Mouse (Mus musculus) bone marrow, adult 2 months (tissue): ENCODE measurements at regions not wholly inside any gene's neighbourhood (a gene's known extent, or its start where the extent isn't known, plus 50 kb on each side); places are given as distances from the start of the nearest gene placed in this dataset.

Source experiments
- H3K27ac ChIP-seq: fragments of 200-500 bp; 2 replicates; pipeline ENCODE4 v1.5.1; 2012; ENCODE audit warnings: low read depth, mild to moderate bottlenecking, control low read depth, inconsistent platforms, low read length; ENCODE audit not compliant: control insufficient read depth, poor library complexity, insufficient read depth
- H3K4me1 ChIP-seq: fragments of 200-500 bp; 2 replicates; pipeline ENCODE4 v1.6.1; 2011; ENCODE audit warnings: low read length; ENCODE audit not compliant: control insufficient read depth, insufficient read depth
- H3K4me3 ChIP-seq: fragments of 200-500 bp; replicated peaks from 2 replicates; pipeline ENCODE3; 2011; ENCODE audit warnings: mild to moderate bottlenecking, low read depth, low read length, control low read depth; ENCODE audit not compliant: control insufficient read depth
- CTCF ChIP-seq: fragments of 200-500 bp; IDR thresholded peaks from 2 replicates; pipeline ENCODE4 v1.5.1; 2011; ENCODE audit warnings: low read length, control low read depth; ENCODE audit not compliant: control insufficient read depth, insufficient read depth
- POLR2A ChIP-seq: fragments of 200-500 bp; IDR thresholded peaks from 2 replicates; pipeline ENCODE4 v1.6.1; 2011; ENCODE audit warnings: low read depth, mild to moderate bottlenecking, control low read depth, low read length, borderline replicate concordance; ENCODE audit not compliant: control insufficient read depth
- WGBS: fragments of 180-500 bp; shearing (Covaris S2); methylation state at CpG from one replicate; pipeline ENCODE4 v1.1.7; 2018; 5-methylcytosine and 5-hydroxymethylcytosine counted together

DNA sequence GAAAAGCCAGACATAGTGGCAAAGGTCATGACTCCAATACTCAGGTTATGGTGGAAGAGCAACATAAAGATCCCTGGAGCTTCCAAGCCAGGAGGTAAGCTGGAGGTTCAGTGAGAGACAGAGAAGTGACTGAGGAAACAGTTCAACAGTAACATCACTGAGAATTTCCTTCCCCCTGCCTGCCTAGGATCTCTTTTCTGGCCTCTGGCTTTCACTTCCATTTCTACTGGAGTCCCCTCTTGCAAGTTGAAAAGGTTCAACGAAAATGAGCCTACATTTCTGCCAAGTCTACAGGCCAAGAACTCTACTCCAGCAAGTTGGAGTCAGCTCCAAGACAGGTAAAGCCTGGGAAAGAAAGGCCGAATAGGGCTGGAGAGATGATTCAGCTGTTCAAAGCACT is 293.0 kb downstream of the Epha4 start:
- 53% methylated on average over 2 of the region's 2 CpGs for WGBS

GRCm38 (mm10) chr1:77226546-77226945 is 288.3 kb downstream of the Epha4 start:
- TF ChIP-seq CTCF (no peak), POLR2A (no peak)
- Histone ChIP-seq H3K4me3 (no peak overlapping the region), H3K27ac (no peak overlapping the region), H3K4me1 (no peaks in the 10 kb centered on the region)
- WGBS: 60% methylated on average over 4 of the region's 4 CpGs

More for the DNA sequence above, 293.0 kb downstream of the Epha4 start:
- Histone ChIP-seq H3K4me3 (no peak overlapping the region), H3K4me1 (no peaks in the 10 kb centered on the region), H3K27ac (no peak overlapping the region)
- TF ChIP-seq POLR2A (no peak), CTCF (no peak)

- Histone ChIP-seq H3K27ac (no peak overlapping the region), H3K4me1 (no peaks in the 10 kb centered on the region), H3K4me3 (no peak overlapping the region)
- 13% methylated on average over 12 of the region's 12 CpGs for WGBS
- no peak for TF ChIP-seq POLR2A
- TF ChIP-seq CTCF: no peak
Measured at GRCm38 (mm10) chr1:77226991-77227515, 287.8 kb downstream of the Epha4 start.

DNA sequence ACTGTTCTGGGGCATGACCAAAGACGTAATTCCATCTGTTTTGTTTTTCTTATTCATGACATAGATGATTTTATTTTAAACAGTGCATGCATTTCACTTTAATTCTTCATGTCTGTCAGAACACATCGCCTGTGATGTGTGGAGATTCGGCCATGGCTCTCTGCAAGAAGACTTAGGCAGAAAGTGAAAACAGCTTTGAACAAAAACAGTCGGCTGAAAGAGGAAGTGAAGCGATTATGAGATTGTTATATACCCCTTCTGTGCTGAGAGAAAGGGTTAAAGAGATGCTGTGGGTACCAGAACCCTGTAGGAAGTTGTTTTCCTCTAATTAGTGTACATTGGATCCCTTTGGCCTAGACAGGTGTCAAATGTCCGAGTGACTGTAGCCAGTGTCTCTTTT is 287.1 kb downstream of the Epha4 start:
- no peaks in the 10 kb centered on the region for H3K4me1 ChIP-seq
- TF ChIP-seq CTCF (no peak), POLR2A (no peak)
- no peak overlapping the region for H3K27ac ChIP-seq
- no peak overlapping the region for H3K4me3 ChIP-seq
- 13% methylated on average over 6 of the region's 6 CpGs for WGBS

GRCm38 (mm10) chr1:77229561-77229960 is 285.3 kb downstream of the Epha4 start:
- no peak overlapping the region for H3K27ac ChIP-seq
- no peak overlapping the region for H3K4me3 ChIP-seq

GRCm38 (mm10) chr1:77233010-77233409 is 281.9 kb downstream of the Epha4 start:
- WGBS: 81% methylated on average over 4 of the region's 4 CpGs
- Histone ChIP-seq H3K27ac (no peak overlapping the region), H3K4me3 (no peak overlapping the region), H3K4me1 (no peaks in the 10 kb centered on the region)
- TF ChIP-seq CTCF: no peak
- no peak for TF ChIP-seq POLR2A

More at GRCm38 (mm10) chr1:77229561-77229960, 285.3 kb downstream of the Epha4 start:
- no peak for TF ChIP-seq POLR2A
- TF ChIP-seq CTCF: no peak
- H3K4me1 ChIP-seq: no peaks in the 10 kb centered on the region
- WGBS: 78% methylated on average over 4 of the region's 4 CpGs

DNA sequence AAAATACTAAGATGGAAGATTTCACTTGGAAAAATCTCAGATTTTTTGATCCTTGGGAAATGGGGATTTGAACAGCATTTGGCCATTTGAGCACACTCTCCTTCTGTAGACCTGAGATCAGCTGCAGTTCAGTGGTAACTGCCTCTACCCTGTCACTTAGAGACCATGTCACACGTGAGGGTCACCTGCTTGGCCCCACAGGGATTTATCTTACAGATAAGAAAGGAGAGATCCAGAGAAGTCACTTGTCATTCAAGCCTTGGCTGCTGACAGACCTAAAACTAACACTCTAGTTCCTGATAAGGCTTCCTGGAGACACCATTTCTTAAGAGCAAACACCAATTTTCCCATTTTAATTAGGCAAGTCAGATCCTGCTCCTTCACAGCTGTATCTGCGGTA is 270.2 kb downstream of the Epha4 start:
- 64% methylated on average over 2 of the region's 2 CpGs for WGBS
- Histone ChIP-seq H3K4me3 (no peak overlapping the region), H3K4me1 (no peaks in the 10 kb centered on the region), H3K27ac (no peak overlapping the region)
- TF ChIP-seq POLR2A: no peak
- TF ChIP-seq CTCF: no peak

GRCm38 (mm10) chr1:77246047-77246446 is 268.8 kb downstream of the Epha4 start:
- H3K27ac ChIP-seq: no peak overlapping the region
- H3K4me1 ChIP-seq: no peaks in the 10 kb centered on the region
- TF ChIP-seq CTCF (no peak), POLR2A (no peak)
- no peak overlapping the region for H3K4me3 ChIP-seq
- WGBS: 74% methylated on average over 3 of the region's 3 CpGs

DNA sequence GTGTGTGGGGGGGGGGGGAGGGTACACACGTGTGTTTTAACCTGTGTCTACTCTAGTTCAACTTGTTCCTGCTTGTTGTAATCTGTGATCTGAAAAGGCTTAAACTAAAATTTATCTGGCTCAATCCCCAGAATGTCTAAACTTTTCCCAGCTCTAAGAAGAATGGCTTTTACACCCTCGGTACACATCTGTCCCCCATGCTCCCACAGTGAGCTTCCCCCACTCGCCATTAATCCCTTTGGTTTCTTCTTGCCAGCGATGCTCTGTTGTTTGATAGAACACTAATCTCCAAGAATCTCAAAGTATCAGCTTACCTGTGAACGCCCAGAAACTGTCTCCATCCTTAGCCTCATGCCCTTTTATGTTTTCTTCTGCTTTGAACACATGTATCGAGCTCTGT is 260.6 kb downstream of the Epha4 start:
- no peak overlapping the region for H3K27ac ChIP-seq
- TF ChIP-seq CTCF: no peak
- TF ChIP-seq POLR2A: no peak

More for the DNA sequence above, 260.6 kb downstream of the Epha4 start:
- Histone ChIP-seq H3K4me1 (no peaks in the 10 kb centered on the region), H3K4me3 (no peak overlapping the region)
- WGBS: 72% methylated on average over 6 of the region's 6 CpGs
